Mouse (Mus musculus): ENCODE measurements around the gene Uchl3.

DNA sequence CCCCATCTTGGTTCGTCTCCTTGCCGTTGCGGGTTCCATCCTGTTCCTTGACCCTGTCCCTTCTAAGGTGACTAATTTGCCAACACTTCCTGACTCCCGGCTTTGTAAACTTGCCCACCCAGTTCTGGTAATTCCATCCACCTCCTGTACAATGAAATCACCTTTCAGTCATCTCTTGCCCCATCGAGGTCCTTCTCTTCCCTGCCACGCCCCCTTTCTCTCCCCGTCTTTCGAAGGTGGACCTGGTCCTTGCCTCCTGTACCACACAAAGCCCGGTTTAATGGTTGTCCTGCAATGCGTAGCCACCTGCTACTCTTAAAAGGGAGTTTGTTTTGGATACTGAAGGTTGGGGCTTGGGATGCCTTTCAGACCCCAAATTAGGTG lies 751 bp downstream of the Uchl3 start:
- TF ChIP-seq CTCF (IDR thresholded peaks at IDR 0.05; ENCODE audit: low read depth, low read length) = no peak
- no peak for TF ChIP-seq POLR2A (IDR thresholded peaks at IDR 0.05; ENCODE audit: borderline replicate concordance, low read depth, low read length)
